Mouse (Mus musculus) embryonic facial prominence, embryonic 12.5 days (tissue): ENCODE results near the gene Itpkc. TPM values are rescaled to one million over a fixed set of nuclear protein-coding genes. Genes with fewer than 3 reads are reported as not detected.
"Not testable (repeated sequence)": the region's sequence is repeated elsewhere in the genome, so short reads cannot be mapped to it uniquely, and the experiment has no call there.

ENCODE experiments used
- ATAC-seq: fragments of 200-750 bp; cut with Nextera tagmentation; 2 replicates; pipeline ENCODE4 v1.8.0; 2017; ENCODE audit not compliant: insufficient number of reproducible peaks, insufficient read depth, low FRiP score, low TSS enrichment
- H3K27ac ChIP-seq: fragments of 300-500 bp; sonication (generic); 2 replicates; pipeline ENCODE4 v1.5.1; 2016; ENCODE audit warnings: mild to moderate bottlenecking
- H3K27me3 ChIP-seq: fragments of 300-500 bp; sonication (generic); 2 replicates; pipeline ENCODE4 v1.6.1; 2016; ENCODE audit warnings: mild to moderate bottlenecking, moderate library complexity
- H3K36me3 ChIP-seq: fragments of 300-500 bp; sonication (generic); 2 replicates; pipeline ENCODE4 v1.6.1; 2016; ENCODE audit warnings: mild to moderate bottlenecking
- H3K4me1 ChIP-seq: fragments of 300-500 bp; sonication (generic); 2 replicates; pipeline ENCODE4 v1.6.1; 2016
- H3K4me2 ChIP-seq: fragments of 300-500 bp; sonication (generic); replicated peaks from 2 replicates; pipeline ENCODE4 v1.6.1; 2016; ENCODE audit warnings: mild to moderate bottlenecking, moderate library complexity
- H3K4me3 ChIP-seq: fragments of 300-500 bp; sonication (generic); 2 replicates; pipeline ENCODE4 v1.5.1; 2016; ENCODE audit warnings: mild to moderate bottlenecking
- H3K9ac ChIP-seq: fragments of 300-500 bp; sonication (generic); 2 replicates; pipeline ENCODE4 v1.6.1; 2016; ENCODE audit warnings: mild to moderate bottlenecking, moderate library complexity
- H3K9me3 ChIP-seq: fragments of 300-500 bp; sonication (generic); 2 replicates; pipeline ENCODE4 v1.6.1; 2016; ENCODE audit warnings: mild to moderate bottlenecking, moderate library complexity
- WGBS: fragments of 180-500 bp; shearing (Covaris S2); methylation state at CpG from one replicate; pipeline ENCODE4 v1.1.7; 2016; 5-methylcytosine and 5-hydroxymethylcytosine counted together
- polyA plus RNA-seq: library from polyadenylated mRNA; unstranded; fragments of >200 nt; fragmentation: Nextera tagmentation; extraction: Ambion mirVana; gene quantifications from 2 replicates; pipeline ENCODE4 v1.2.1, GENCODE M21; 2016

Gene Itpkc
- polyA plus RNA-seq, 1 experiment from 2014 or later = 9.2 TPM

GRCm38 (mm10) chr7:27258205-27258899 is 29.9 kb upstream of the Itpkc start, which contains the start of gene Numbl:
Gene Numbl, plus strand, starts transcription at chr7:27258433.
- under 1% methylated on average over 41 of the region's 47 CpGs for WGBS
- Histone ChIP-seq H3K9ac (peak within 1 kb of the TSS; percentile 91), H3K4me2 (peak within 1 kb of the TSS; percentile 77), H3K9me3 (no peaks in the 10 kb centered on the region), H3K27me3 (no peaks in the 10 kb centered on the region), H3K27ac (peak within 1 kb of the TSS; percentile 87), H3K36me3 (peaks cover 10% of the 10 kb centered on the region), H3K4me3 (peak within 1 kb of the TSS; percentile 85), H3K4me1 (peaks cover 27% of the 10 kb centered on the region)
- ATAC-seq = peak; percentile 72

- Histone ChIP-seq H3K36me3 (peaks cover 4% of the 10 kb centered on the region), H3K27me3 (no peaks in the 10 kb centered on the region), H3K9me3 (no peaks in the 10 kb centered on the region), H3K27ac (peak overlapping the region; percentile 75), H3K9ac (no peak overlapping the region; the same call in 1 of the 2 replicates), H3K4me1 (peaks cover 27% of the 10 kb centered on the region), H3K4me3 (peak overlapping the region; percentile 85), H3K4me2 (peak overlapping the region; percentile 77)
- 0 out of 2 replicates have a peak, but pooled peaks have one; percentile 2 for ATAC-seq
- WGBS = 6% methylated on average over 4 of the region's 6 CpGs
Observed at GRCm38 (mm10) chr7:27257852-27258204, 29.4 kb upstream of the Itpkc start.

GRCm38 (mm10) chr7:27257046-27257851 is 28.8 kb upstream of the Itpkc start:
- Histone ChIP-seq H3K9ac (no peak overlapping the region; the same call in 1 of the 2 replicates), H3K4me1 (peaks cover 27% of the 10 kb centered on the region), H3K4me3 (peak overlapping the region; percentile 85), H3K27me3 (no peaks in the 10 kb centered on the region), H3K4me2 (peak overlapping the region; percentile 77), H3K27ac (peak overlapping the region; percentile 75), H3K36me3 (no peaks in the 10 kb centered on the region; the same call in none of the 2 replicates), H3K9me3 (no peaks in the 10 kb centered on the region)
- ATAC-seq = no peak
- 15% methylated on average over 27 of the region's 27 CpGs for WGBS

- no peak overlapping the region for H3K4me3 ChIP-seq
- peaks cover 24% of the 10 kb centered on the region for H3K4me1 ChIP-seq
- no peak for ATAC-seq
- 54% methylated on average over 3 of the region's 3 CpGs for WGBS
- no peak overlapping the region for H3K9ac ChIP-seq
- no peaks in the 10 kb centered on the region for H3K9me3 ChIP-seq
- no peak overlapping the region for H3K4me2 ChIP-seq
- H3K27me3 ChIP-seq = no peaks in the 10 kb centered on the region
- no peaks in the 10 kb centered on the region; the same call in 1 of the 2 replicates for H3K36me3 ChIP-seq
- H3K27ac ChIP-seq = no peak overlapping the region
Observed at GRCm38 (mm10) chr7:27255721-27256120, 27.3 kb upstream of the Itpkc start.

- no peak for ATAC-seq
- H3K4me1 ChIP-seq = peaks cover under 1% of the 10 kb centered on the region; the same call in 1 of the 2 replicates
- 80% methylated on average over 6 of the region's 6 CpGs for WGBS
Observed at GRCm38 (mm10) chr7:27251946-27252345, 23.5 kb upstream of the Itpkc start.

GRCm38 (mm10) chr7:27249928-27250327 is 21.5 kb upstream of the Itpkc start:
- no peak for ATAC-seq
- no peaks in the 10 kb centered on the region for H3K27me3 ChIP-seq
- no peaks in the 10 kb centered on the region for H3K9me3 ChIP-seq
- 80% methylated on average over 5 of the region's 5 CpGs for WGBS
- H3K4me2 ChIP-seq = no peak overlapping the region
- no peak overlapping the region for H3K4me3 ChIP-seq
- no peak overlapping the region for H3K27ac ChIP-seq
- no peaks in the 10 kb centered on the region for H3K4me1 ChIP-seq
- H3K36me3 ChIP-seq = peaks cover 18% of the 10 kb centered on the region
- H3K9ac ChIP-seq = no peak overlapping the region

More at GRCm38 (mm10) chr7:27251946-27252345, 23.5 kb upstream of the Itpkc start:
- Histone ChIP-seq H3K4me2 (no peak overlapping the region), H3K27ac (no peak overlapping the region), H3K27me3 (no peaks in the 10 kb centered on the region), H3K9ac (no peak overlapping the region), H3K36me3 (peaks cover 5% of the 10 kb centered on the region), H3K9me3 (no peaks in the 10 kb centered on the region), H3K4me3 (no peak overlapping the region)

GRCm38 (mm10) chr7:27249146-27249545 is 20.7 kb upstream of the Itpkc start:
- H3K36me3 ChIP-seq = peaks cover 18% of the 10 kb centered on the region
- no peak overlapping the region for H3K4me3 ChIP-seq
- H3K27me3 ChIP-seq = no peaks in the 10 kb centered on the region
- WGBS = 88% methylated on average over 2 of the region's 2 CpGs
- ATAC-seq = no peak
- no peak overlapping the region for H3K27ac ChIP-seq
- H3K9ac ChIP-seq = no peak overlapping the region
- H3K4me2 ChIP-seq = no peak overlapping the region
- H3K4me1 ChIP-seq = no peaks in the 10 kb centered on the region
- H3K9me3 ChIP-seq = no peaks in the 10 kb centered on the region

GRCm38 (mm10) chr7:27244088-27244487 is 15.6 kb upstream of the Itpkc start:
- H3K4me3 ChIP-seq, H3K4me2 ChIP-seq, H3K4me1 ChIP-seq, H3K27me3 ChIP-seq, H3K27ac ChIP-seq, H3K9ac ChIP-seq, H3K9me3 ChIP-seq, ATAC-seq: not testable (repeated sequence)
- H3K36me3 ChIP-seq = peaks cover 51% of the 10 kb centered on the region
- WGBS = 70% methylated on average over 2 of the region's 2 CpGs

GRCm38 (mm10) chr7:27243211-27243610 is 14.8 kb upstream of the Itpkc start:
- no peak overlapping the region for H3K9ac ChIP-seq
- no peak for ATAC-seq
- peaks cover 51% of the 10 kb centered on the region for H3K36me3 ChIP-seq
- no peaks in the 10 kb centered on the region for H3K9me3 ChIP-seq
- H3K4me3 ChIP-seq = no peak overlapping the region
- H3K27me3 ChIP-seq = no peaks in the 10 kb centered on the region
- H3K4me1 ChIP-seq = no peaks in the 10 kb centered on the region
- H3K4me2 ChIP-seq = no peak overlapping the region
- H3K27ac ChIP-seq = no peak overlapping the region
- 50% methylated on average over 8 of the region's 8 CpGs for WGBS

- H3K9me3 ChIP-seq = no peaks in the 10 kb centered on the region
- H3K4me2 ChIP-seq = no peak overlapping the region
- H3K27ac ChIP-seq = no peak overlapping the region
- ATAC-seq = no peak
- no peaks in the 10 kb centered on the region for H3K27me3 ChIP-seq
- 85% methylated on average over 5 of the region's 5 CpGs for WGBS
- peaks cover 3% of the 10 kb centered on the region for H3K4me1 ChIP-seq
- peaks cover 32% of the 10 kb centered on the region; the same call in 1 of the 2 replicates for H3K36me3 ChIP-seq
- H3K9ac ChIP-seq = no peak overlapping the region
- no peak overlapping the region for H3K4me3 ChIP-seq
Observed at GRCm38 (mm10) chr7:27238568-27238967, 10.1 kb upstream of the Itpkc start.

- Histone ChIP-seq H3K27me3 (no peaks in the 10 kb centered on the region), H3K9ac (no peak overlapping the region), H3K9me3 (no peaks in the 10 kb centered on the region), H3K4me1 (peaks cover 7% of the 10 kb centered on the region), H3K36me3 (peaks cover 25% of the 10 kb centered on the region; the same call in 1 of the 2 replicates), H3K4me3 (no peak overlapping the region), H3K4me2 (no peak overlapping the region), H3K27ac (no peak overlapping the region)
- 90% methylated on average over 2 of the region's 2 CpGs for WGBS
- ATAC-seq = no peak
Observed at GRCm38 (mm10) chr7:27237527-27237926, 9.1 kb upstream of the Itpkc start.

- WGBS = 95% methylated on average over 2 of the region's 2 CpGs
- Histone ChIP-seq H3K9me3 (no peaks in the 10 kb centered on the region), H3K4me2 (no peak overlapping the region), H3K4me1 (peaks cover 9% of the 10 kb centered on the region), H3K4me3 (no peak overlapping the region), H3K9ac (no peak overlapping the region), H3K27ac (no peak overlapping the region), H3K27me3 (no peaks in the 10 kb centered on the region), H3K36me3 (peaks cover 11% of the 10 kb centered on the region; the same call in 1 of the 2 replicates)
- ATAC-seq = no peak
Observed at GRCm38 (mm10) chr7:27235726-27236125, 7.3 kb upstream of the Itpkc start.
